Mouse (Mus musculus): Measurements from ENCODE around the gene Cfap44. TPM values are rescaled to one million over a fixed set of nuclear protein-coding genes. Genes with fewer than 3 reads are reported as not detected.

Gene Cfap44
- polyA plus RNA-seq, 1 experiment from 2014 or later = 6.7 TPM

GRCm38 (mm10) chr16:44375459-44375858 is 19.1 kb upstream of the Cfap44 start:
- Histone ChIP-seq H3K9me3 (ENCODE audit: control insufficient read depth, low read length) (no peaks in the 10 kb centered on the region), H3K4me3 (ENCODE audit: low read depth, low read length) (no peak overlapping the region), H3K27me3 (ENCODE audit: control insufficient read depth, insufficient read depth, low read length) (no peaks in the 10 kb centered on the region), H3K27ac (ENCODE audit: low read depth, low read length) (no peak overlapping the region), H3K9ac (ENCODE audit: low read depth, low read length) (no peak overlapping the region), H3K36me3 (ENCODE audit: control insufficient read depth, insufficient read depth, low read length) (0 out of 2 replicates have a peak, but pooled peaks cover 2% of the 10 kb centered on the region), H3K4me2 (replicated peaks; ENCODE audit: low read depth, low read length) (no peak overlapping the region), H3K4me1 (replicated peaks; ENCODE audit: control insufficient read depth, insufficient read depth, low read length) (no peaks in the 10 kb centered on the region)
- 91% methylated on average over 4 of the region's 4 CpGs for WGBS
- DNase-seq (ENCODE audit: low spot score) = no peak
- no peak for ATAC-seq (ENCODE audit: low FRiP score)

- DNase-seq (ENCODE audit: low spot score) = no peak
- H3K27me3 ChIP-seq (ENCODE audit: control insufficient read depth, insufficient read depth, low read length) = no peaks in the 10 kb centered on the region
These were observed 14.6 kb upstream of the Cfap44 start for GRCm38 (mm10) chr16:44380006-44380405.

GRCm38 (mm10) chr16:44381578-44381977 is 13.0 kb upstream of the Cfap44 start:
- no peaks in the 10 kb centered on the region for H3K9me3 ChIP-seq (ENCODE audit: control insufficient read depth, low read length)
- no peak overlapping the region for H3K4me2 ChIP-seq (replicated peaks; ENCODE audit: low read depth, low read length)
- no peak overlapping the region for H3K9ac ChIP-seq (ENCODE audit: low read depth, low read length)
- peak; percentile 45; the same call in 1 of the 2 replicates for ATAC-seq (ENCODE audit: low FRiP score)
- H3K27ac ChIP-seq (ENCODE audit: low read depth, low read length) = no peak overlapping the region
- 0 out of 2 replicates have a peak, but pooled peaks cover 2% of the 10 kb centered on the region for H3K36me3 ChIP-seq (ENCODE audit: control insufficient read depth, insufficient read depth, low read length)
- 11% methylated on average over 5 of the region's 5 CpGs for WGBS
- no peaks in the 10 kb centered on the region for H3K4me1 ChIP-seq (replicated peaks; ENCODE audit: control insufficient read depth, insufficient read depth, low read length)
- peak; percentile 21 for DNase-seq (ENCODE audit: low spot score)
- H3K4me3 ChIP-seq (ENCODE audit: low read depth, low read length) = no peak overlapping the region
- no peaks in the 10 kb centered on the region for H3K27me3 ChIP-seq (ENCODE audit: control insufficient read depth, insufficient read depth, low read length)

More at GRCm38 (mm10) chr16:44380006-44380405, 14.6 kb upstream of the Cfap44 start:
- no peak for ATAC-seq (ENCODE audit: low FRiP score)
- WGBS = 79% methylated on average over 4 of the region's 4 CpGs
- Histone ChIP-seq H3K4me2 (replicated peaks; ENCODE audit: low read depth, low read length) (no peak overlapping the region), H3K4me1 (replicated peaks; ENCODE audit: control insufficient read depth, insufficient read depth, low read length) (no peaks in the 10 kb centered on the region), H3K9me3 (ENCODE audit: control insufficient read depth, low read length) (no peaks in the 10 kb centered on the region), H3K4me3 (ENCODE audit: low read depth, low read length) (no peak overlapping the region), H3K36me3 (ENCODE audit: control insufficient read depth, insufficient read depth, low read length) (0 out of 2 replicates have a peak, but pooled peaks cover 2% of the 10 kb centered on the region), H3K27ac (ENCODE audit: low read depth, low read length) (no peak overlapping the region), H3K9ac (ENCODE audit: low read depth, low read length) (no peak overlapping the region)

GRCm38 (mm10) chr16:44383549-44383948 is 11.0 kb upstream of the Cfap44 start:
- no peaks in the 10 kb centered on the region for H3K9me3 ChIP-seq (ENCODE audit: control insufficient read depth, low read length)
- DNase-seq (ENCODE audit: low spot score) (no peak), ATAC-seq (ENCODE audit: low FRiP score) (no peak)
- no peaks in the 10 kb centered on the region for H3K27me3 ChIP-seq (ENCODE audit: control insufficient read depth, insufficient read depth, low read length)
- H3K36me3 ChIP-seq (ENCODE audit: control insufficient read depth, insufficient read depth, low read length) = no peaks in the 10 kb centered on the region
- no peak overlapping the region for H3K27ac ChIP-seq (ENCODE audit: low read depth, low read length)
- no peak overlapping the region for H3K4me2 ChIP-seq (replicated peaks; ENCODE audit: low read depth, low read length)
- no peak overlapping the region for H3K4me3 ChIP-seq (ENCODE audit: low read depth, low read length)
- no peak overlapping the region for H3K9ac ChIP-seq (ENCODE audit: low read depth, low read length)
- H3K4me1 ChIP-seq (replicated peaks; ENCODE audit: control insufficient read depth, insufficient read depth, low read length) = no peaks in the 10 kb centered on the region
- 12% methylated on average over 2 of the region's 2 CpGs for WGBS

GRCm38 (mm10) chr16:44384251-44384650 is 10.3 kb upstream of the Cfap44 start:
- Histone ChIP-seq H3K4me3 (ENCODE audit: low read depth, low read length) (no peak overlapping the region), H3K27me3 (ENCODE audit: control insufficient read depth, insufficient read depth, low read length) (no peaks in the 10 kb centered on the region), H3K4me2 (replicated peaks; ENCODE audit: low read depth, low read length) (no peak overlapping the region), H3K9me3 (ENCODE audit: control insufficient read depth, low read length) (no peaks in the 10 kb centered on the region), H3K4me1 (replicated peaks; ENCODE audit: control insufficient read depth, insufficient read depth, low read length) (no peaks in the 10 kb centered on the region), H3K9ac (ENCODE audit: low read depth, low read length) (no peak overlapping the region), H3K27ac (ENCODE audit: low read depth, low read length) (no peak overlapping the region), H3K36me3 (ENCODE audit: control insufficient read depth, insufficient read depth, low read length) (no peaks in the 10 kb centered on the region)
- WGBS = 88% methylated on average over 1 of the region's 1 CpGs
- DNase-seq (ENCODE audit: low spot score) (no peak), ATAC-seq (ENCODE audit: low FRiP score) (no peak)

- Histone ChIP-seq H3K27me3 (ENCODE audit: control insufficient read depth, insufficient read depth, low read length) (no peaks in the 10 kb centered on the region), H3K4me2 (replicated peaks; ENCODE audit: low read depth, low read length) (0 out of 2 replicates have a peak overlapping the region, but pooled peaks have one; percentile 18), H3K36me3 (ENCODE audit: control insufficient read depth, insufficient read depth, low read length) (no peaks in the 10 kb centered on the region), H3K4me1 (replicated peaks; ENCODE audit: control insufficient read depth, insufficient read depth, low read length) (no peaks in the 10 kb centered on the region), H3K4me3 (ENCODE audit: low read depth, low read length) (no peak overlapping the region), H3K27ac (ENCODE audit: low read depth, low read length) (no peak overlapping the region), H3K9me3 (ENCODE audit: control insufficient read depth, low read length) (no peaks in the 10 kb centered on the region), H3K9ac (ENCODE audit: low read depth, low read length) (no peak overlapping the region)
- peak; percentile 37 for ATAC-seq (ENCODE audit: low FRiP score)
- 37% methylated on average over 9 of the region's 9 CpGs for WGBS
- peak; percentile 75 for DNase-seq (ENCODE audit: low spot score)
These were observed 2.6 kb upstream of the Cfap44 start for GRCm38 (mm10) chr16:44391877-44392548.

GRCm38 (mm10) chr16:44404933-44405332 is 10.3 kb downstream of the Cfap44 start:
- Histone ChIP-seq H3K27me3 (ENCODE audit: control insufficient read depth, insufficient read depth, low read length) (no peaks in the 10 kb centered on the region), H3K4me2 (replicated peaks; ENCODE audit: low read depth, low read length) (no peak overlapping the region), H3K4me3 (ENCODE audit: low read depth, low read length) (no peak overlapping the region), H3K36me3 (ENCODE audit: control insufficient read depth, insufficient read depth, low read length) (no peaks in the 10 kb centered on the region), H3K4me1 (replicated peaks; ENCODE audit: control insufficient read depth, insufficient read depth, low read length) (no peaks in the 10 kb centered on the region), H3K27ac (ENCODE audit: low read depth, low read length) (no peak overlapping the region), H3K9ac (ENCODE audit: low read depth, low read length) (no peak overlapping the region), H3K9me3 (ENCODE audit: control insufficient read depth, low read length) (no peaks in the 10 kb centered on the region)
- WGBS = 95% methylated on average over 5 of the region's 5 CpGs
- ATAC-seq (ENCODE audit: low FRiP score) = no peak
- no peak for DNase-seq (ENCODE audit: low spot score)

GRCm38 (mm10) chr16:44407211-44407610 is 12.6 kb downstream of the Cfap44 start:
- H3K4me2 ChIP-seq (replicated peaks; ENCODE audit: low read depth, low read length) = no peak overlapping the region
- no peaks in the 10 kb centered on the region for H3K36me3 ChIP-seq (ENCODE audit: control insufficient read depth, insufficient read depth, low read length)
- no peak overlapping the region for H3K27ac ChIP-seq (ENCODE audit: low read depth, low read length)
- H3K4me3 ChIP-seq (ENCODE audit: low read depth, low read length) = no peak overlapping the region
- no peaks in the 10 kb centered on the region for H3K27me3 ChIP-seq (ENCODE audit: control insufficient read depth, insufficient read depth, low read length)
- DNase-seq (ENCODE audit: low spot score) (no peak), ATAC-seq (ENCODE audit: low FRiP score) (no peak)
- H3K9ac ChIP-seq (ENCODE audit: low read depth, low read length) = no peak overlapping the region
- 91% methylated on average over 5 of the region's 5 CpGs for WGBS
- H3K9me3 ChIP-seq (ENCODE audit: control insufficient read depth, low read length) = no peaks in the 10 kb centered on the region
- no peaks in the 10 kb centered on the region for H3K4me1 ChIP-seq (replicated peaks; ENCODE audit: control insufficient read depth, insufficient read depth, low read length)

GRCm38 (mm10) chr16:44408290-44408689 is 13.7 kb downstream of the Cfap44 start:
- Histone ChIP-seq H3K9me3 (ENCODE audit: control insufficient read depth, low read length) (no peaks in the 10 kb centered on the region), H3K4me2 (replicated peaks; ENCODE audit: low read depth, low read length) (no peak overlapping the region), H3K9ac (ENCODE audit: low read depth, low read length) (no peak overlapping the region), H3K4me1 (replicated peaks; ENCODE audit: control insufficient read depth, insufficient read depth, low read length) (no peaks in the 10 kb centered on the region), H3K27ac (ENCODE audit: low read depth, low read length) (no peak overlapping the region), H3K36me3 (ENCODE audit: control insufficient read depth, insufficient read depth, low read length) (no peaks in the 10 kb centered on the region), H3K4me3 (ENCODE audit: low read depth, low read length) (no peak overlapping the region), H3K27me3 (ENCODE audit: control insufficient read depth, insufficient read depth, low read length) (no peaks in the 10 kb centered on the region)
- 92% methylated on average over 2 of the region's 2 CpGs for WGBS
- no peak for DNase-seq (ENCODE audit: low spot score)
- no peak for ATAC-seq (ENCODE audit: low FRiP score)
